Mouse (Mus musculus) intestine, embryonic 14.5 days (tissue): ENCODE results near the gene Washc1. TPM values are rescaled to one million over a fixed set of nuclear protein-coding genes. Genes with fewer than 3 reads are reported as not detected.
"Not testable (repeated sequence)": the region's sequence is repeated elsewhere in the genome, so short reads cannot be mapped to it uniquely, and the experiment has no call there.

ENCODE experiments used
- ATAC-seq: fragments of 200-750 bp; cut with Nextera tagmentation; replicated peaks from 2 replicates; pipeline ENCODE4 v1.8.0; 2017; ENCODE audit warnings: low read depth, moderate number of reproducible peaks, moderate TSS enrichment, moderate library complexity; ENCODE audit not compliant: low FRiP score, low TSS enrichment
- DNase-seq: peaks from one replicate; pipeline ENCODE4 v3.0.0-alpha.2; 2018; ENCODE audit warnings: low spot score
- H3K27ac ChIP-seq: fragments of 300-500 bp; sonication (generic); 2 replicates; pipeline ENCODE4 v1.5.1; 2014; ENCODE audit warnings: low read depth, mild to moderate bottlenecking, control low read depth
- H3K27me3 ChIP-seq: fragments of 300-500 bp; sonication (generic); replicated peaks from 2 replicates; pipeline ENCODE4 v1.6.1; 2014; ENCODE audit warnings: low read length, control low read depth; ENCODE audit not compliant: control insufficient read depth, insufficient read depth
- H3K36me3 ChIP-seq: fragments of 300-500 bp; sonication (generic); 2 replicates; pipeline ENCODE4 v1.6.1; 2014; ENCODE audit warnings: low read length, control low read depth; ENCODE audit not compliant: control insufficient read depth, insufficient read depth
- H3K4me1 ChIP-seq: fragments of 300-500 bp; sonication (generic); replicated peaks from 2 replicates; pipeline ENCODE4 v1.6.1; 2014; ENCODE audit warnings: low read length, control low read depth, mixed read lengths; ENCODE audit not compliant: control insufficient read depth, insufficient read depth
- H3K4me2 ChIP-seq: fragments of 300-500 bp; sonication (generic); 2 replicates; pipeline ENCODE4 v1.6.1; 2014; ENCODE audit warnings: low read length
- H3K4me3 ChIP-seq: fragments of 300-500 bp; sonication (generic); 2 replicates; pipeline ENCODE4 v1.5.1; 2014; ENCODE audit warnings: low read depth, low read length, control low read depth, mixed read lengths
- H3K9ac ChIP-seq: fragments of 300-500 bp; sonication (generic); 2 replicates; pipeline ENCODE4 v1.6.1; 2014; ENCODE audit warnings: mild to moderate bottlenecking, low read length
- H3K9me3 ChIP-seq: fragments of 300-500 bp; sonication (generic); 2 replicates; pipeline ENCODE4 v1.6.1; 2016; ENCODE audit warnings: low read length, control low read depth; ENCODE audit not compliant: control insufficient read depth
- WGBS: fragments of 180-500 bp; shearing (Covaris S2); extraction: QIAGEN DNeasy Blood & Tissue Kit; methylation state at CpG from one replicate; pipeline ENCODE4 v1.1.7; 2014; 5-methylcytosine and 5-hydroxymethylcytosine counted together
- polyA plus RNA-seq: library from polyadenylated mRNA; unstranded; fragments of >200 nt; fragmentation: Nextera tagmentation; extraction: Ambion mirVana; gene quantifications from 2 replicates; pipeline ENCODE4 v1.2.1, GENCODE M21; 2014

The Washc1 gene
- polyA plus RNA-seq, 1 experiment from 2014 or later: 34.0 TPM

- H3K27ac ChIP-seq: no peak overlapping the region
- no peaks in the 10 kb centered on the region for H3K27me3 ChIP-seq
- peaks cover 24% of the 10 kb centered on the region for H3K36me3 ChIP-seq
- DNase-seq: no peak
- H3K9ac ChIP-seq: no peak overlapping the region
- no peaks in the 10 kb centered on the region for H3K4me1 ChIP-seq
- no peak overlapping the region for H3K4me2 ChIP-seq
- H3K4me3 ChIP-seq: no peak overlapping the region
- ATAC-seq: no peak
- H3K9me3 ChIP-seq: no peaks in the 10 kb centered on the region
- 76% methylated on average over 2 of the region's 2 CpGs for WGBS
Observed at GRCm38 (mm10) chr17:66154876-66155275, 43.5 kb downstream of the Washc1 start.

GRCm38 (mm10) chr17:66158271-66158670, 46.9 kb downstream of the Washc1 start:
- ATAC-seq: no peak

GRCm38 (mm10) chr17:66167141-66167540, 55.8 kb downstream of the Washc1 start:
- H3K36me3 ChIP-seq, H3K9me3 ChIP-seq, H3K27me3 ChIP-seq, DNase-seq, H3K4me1 ChIP-seq, H3K9ac ChIP-seq, H3K4me3 ChIP-seq, H3K4me2 ChIP-seq, H3K27ac ChIP-seq, ATAC-seq: not testable (repeated sequence)
- WGBS: 98% methylated on average over 5 of the region's 5 CpGs

More at GRCm38 (mm10) chr17:66158271-66158670, 46.9 kb downstream of the Washc1 start:
- H3K4me3 ChIP-seq: no peak overlapping the region
- H3K9me3 ChIP-seq: peaks cover 5% of the 10 kb centered on the region; the same call in 1 of the 2 replicates
- H3K9ac ChIP-seq: no peak overlapping the region
- H3K27ac ChIP-seq: no peak overlapping the region
- H3K36me3 ChIP-seq: no peaks in the 10 kb centered on the region
- H3K27me3 ChIP-seq: no peaks in the 10 kb centered on the region
- no peak overlapping the region for H3K4me2 ChIP-seq
- H3K4me1 ChIP-seq: no peaks in the 10 kb centered on the region
- no peak for DNase-seq
- WGBS: 72% methylated on average over 5 of the region's 5 CpGs

Other genes starting within 250 kb of the Washc1 start
- gene Ralbp1, start 225.7 kb upstream of the Washc1 start, polyA plus RNA-seq: 62.0 and 67.7 TPM in 2 replicates
- gene Twsg1, start 160.3 kb upstream of the Washc1 start, polyA plus RNA-seq: 104 and 114 TPM in 2 replicates
- gene Ankrd12, start 34.5 kb upstream of the Washc1 start, polyA plus RNA-seq: 21.2 and 24.7 TPM in 2 replicates
- 379 and 401 TPM in 2 replicates for gene Ndufv2, start 10.0 kb upstream of the Washc1 start, polyA plus RNA-seq
- gene Ddx11, start 12.0 kb downstream of the Washc1 start, polyA plus RNA-seq: 18.5 and 20.7 TPM in 2 replicates